Mouse (Mus musculus) heart, postnatal 36 days (tissue): Measurements from ENCODE around the gene Mucl3. TPM values are rescaled to one million over a fixed set of nuclear protein-coding genes. Genes with fewer than 3 reads are reported as not detected.
A peak's percentile ranks its signal among the peaks of the same experiment; 100 is the strongest.

ENCODE experiments used
- DNase-seq, 2 experiments: peaks; one replicate each; pipeline ENCODE4 v3.0.0; 2021 to 2022
- intact Hi-C: fragments of 180-260 bp; cut with DNase I; formaldehyde crosslinking; loops from one replicate; pipeline ENCODE4 v1.15.1; 2025
- total RNA-seq, 2 experiments: library from RNA; stranded (reverse); gene quantifications; 2 replicates each; pipeline ENCODE4 v1.2.3; 2021

Mucl3 gene
- total RNA-seq: not detected

GRCm38 (mm10) chr17:35643609-35644236 is at the start of gene Mucl3:
Gene Mucl3 (minus strand): TSS chr17:35643695.
- intact Hi-C loops: no loop called here
- DNase-seq: no peak

GRCm38 (mm10) chr17:35692368-35692767 is 48.9 kb upstream of the Mucl3 start:
- intact Hi-C loops: no loop called here
- no peak for DNase-seq

GRCm38 (mm10) chr17:35691811-35692210 is 48.3 kb upstream of the Mucl3 start:
- intact Hi-C loops: no loop called here
- DNase-seq: no peak

- DNase-seq: no peak
- intact Hi-C loops: no loop called here
Observed at GRCm38 (mm10) chr17:35689936-35690645, 46.6 kb upstream of the Mucl3 start.

GRCm38 (mm10) chr17:35688347-35689175 is 45.1 kb upstream of the Mucl3 start:
- intact Hi-C loops: no loop called here
- no peak for DNase-seq

- intact Hi-C loops: no loop called here
- DNase-seq: no peak
Observed at GRCm38 (mm10) chr17:35685061-35685460, 41.6 kb upstream of the Mucl3 start.

GRCm38 (mm10) chr17:35681986-35682385 is 38.5 kb upstream of the Mucl3 start:
- DNase-seq: no peak
- intact Hi-C loops: no loop called here

- intact Hi-C loops: no loop called here
- DNase-seq: no peak
Observed at GRCm38 (mm10) chr17:35680591-35680990, 37.1 kb upstream of the Mucl3 start.

- intact Hi-C loops: loop anchor here (10.0 kb wide), 1 partner anchor 581 kb away; the partner anchor contains the start of gene Rpp21
- peak; percentile 79 to 82 for DNase-seq
Observed at GRCm38 (mm10) chr17:35673416-35674035, 30.0 kb upstream of the Mucl3 start, which contains the start of gene Gtf2h4. Gene Gtf2h4 (minus strand): TSS chr17:35673739.

- intact Hi-C loops: loop anchor here (10.0 kb wide), 1 partner anchor 582 kb away; the partner anchor contains the start of gene Rpp21
- DNase-seq: no peak
Observed at GRCm38 (mm10) chr17:35672527-35672926, 29.0 kb upstream of the Mucl3 start.

- no peak for DNase-seq
- intact Hi-C loops: loop anchor here (10.0 kb wide), 1 partner anchor 583 kb away; the partner anchor contains the start of gene Rpp21
Observed at GRCm38 (mm10) chr17:35671846-35672245, 28.4 kb upstream of the Mucl3 start.

GRCm38 (mm10) chr17:35669731-35670130 is 26.2 kb upstream of the Mucl3 start:
- intact Hi-C loops: loop anchor here (10.0 kb wide), 1 partner anchor 585 kb away; the partner anchor contains the start of gene Rpp21
- no peak for DNase-seq

- peak; percentile 99 for DNase-seq
- intact Hi-C loops: no loop called here
Observed at GRCm38 (mm10) chr17:35667334-35668065, 24.0 kb upstream of the Mucl3 start, which contains the start of gene Vars2. Gene Vars2 (minus strand): TSS chr17:35667592.

- intact Hi-C loops: no loop called here
- DNase-seq: no peak
Observed at GRCm38 (mm10) chr17:35666851-35667256, 23.4 kb upstream of the Mucl3 start.

- intact Hi-C loops: no loop called here
- no peak for DNase-seq
Observed at GRCm38 (mm10) chr17:35665957-35666515, 22.5 kb upstream of the Mucl3 start.

- intact Hi-C loops: no loop called here
- DNase-seq: no peak
Observed at GRCm38 (mm10) chr17:35653086-35653485, 9.6 kb upstream of the Mucl3 start.

GRCm38 (mm10) chr17:35649429-35649828 is 5.9 kb upstream of the Mucl3 start:
- intact Hi-C loops: no loop called here
- DNase-seq: no peak

GRCm38 (mm10) chr17:35639352-35639751 is 4.1 kb downstream of the Mucl3 start:
- intact Hi-C loops: no loop called here
- no peak for DNase-seq

GRCm38 (mm10) chr17:35638475-35639190 is 4.9 kb downstream of the Mucl3 start:
- peak; percentile 59 to 69 for DNase-seq
- intact Hi-C loops: no loop called here
